In genomic region chr6:55511212-55512065, GRCm38 (mm10) we compare ENCODE assay signal across 1 mouse cellular context.
TF ChIP-seq lines count a peak whose summit lies in the region.

No protein-coding gene starts in this region.

TF ChIP-seq in CH12.LX, 34 proteins besides CTCF, POLR2A, EP300 and RAD21:
- no peak for TF ChIP-seq TBP (conservative IDR thresholded peaks at IDR 0.05; ENCODE audit: low read depth, low read length)
- TF ChIP-seq USF2 (conservative IDR thresholded peaks at IDR 0.05; ENCODE audit: low read depth, low read length): no peak
- no peak for TF ChIP-seq MAZ (IDR thresholded peaks at IDR 0.05; ENCODE audit: low read depth, low read length)
- no peak for TF ChIP-seq NRF1 (IDR thresholded peaks at IDR 0.05; ENCODE audit: low read depth, low read length)
- TF ChIP-seq ZNF384 (IDR thresholded peaks at IDR 0.05; ENCODE audit: low read depth, low read length): no peak
- TF ChIP-seq SMC3 (IDR thresholded peaks at IDR 0.05; ENCODE audit: low read depth, low read length): peak; percentile 30; the same call in 1 of the 2 replicates
- no peak for TF ChIP-seq ELF1 (IDR thresholded peaks at IDR 0.05; ENCODE audit: low read depth, low read length)
- no peak for TF ChIP-seq KAT2A (IDR thresholded peaks at IDR 0.05; ENCODE audit: insufficient replicate concordance, low read length)
